ENCODE assay signal across 20 mouse cellular contexts in genomic region chr2:55439211-55439610, GRCm38 (mm10). TPM values are rescaled to one million over a fixed set of nuclear protein-coding genes. Genes with fewer than 3 reads are reported as not detected.
DNase-seq lines count a peak whose midpoint lies in the region; ATAC-seq lines count a peak whose summit lies in the region.
"Had no signal": no experiment of that assay in that cellular context is flagged by ENCODE, and none has a peak within 500 bp of the region (broad histone marks: within the 10 kb centered on the region; RNA-seq: fewer than 3 reads in every experiment).

No protein-coding gene starts in this region.

- 0 out of 2 replicates have a peak overlapping the region, but pooled peaks have one; percentile 15 for H3K4me2 ChIP-seq in heart, embryonic 15.5 days
- H3K4me2 ChIP-seq in midbrain, embryonic 15.5 days = peak overlapping the region; percentile 30; the same call in 1 of the 2 replicates
- H3K4me2 ChIP-seq in midbrain, embryonic 13.5 days (replicated peaks) = no peak overlapping the region; the same call in 1 of the 2 replicates
- H3K4me2 ChIP-seq: intestine, embryonic 15.5 days; liver, embryonic 12.5 days; lung, embryonic 14.5 days had no signal

- intact Hi-C loops in heart, postnatal 25 days (cut with DNase I) = no loop called here

- no peak overlapping the region for H3K4me3 ChIP-seq in heart, embryonic 15.5 days
- no peak overlapping the region for H3K4me3 ChIP-seq in midbrain, embryonic 15.5 days
- no peak overlapping the region for H3K4me3 ChIP-seq in midbrain, embryonic 13.5 days (replicated peaks)
- H3K4me3 ChIP-seq: erythroblast, embryonic 14.5 days; intestine, embryonic 15.5 days; liver, embryonic 12.5 days; midbrain, embryonic 12.5 days had no signal

- H3K4me1 ChIP-seq in heart, embryonic 15.5 days (replicated peaks) = peaks cover 21% of the 10 kb centered on the region
- peaks cover 21% of the 10 kb centered on the region for H3K4me1 ChIP-seq in midbrain, embryonic 15.5 days
- peaks cover 24% of the 10 kb centered on the region for H3K4me1 ChIP-seq in midbrain, embryonic 13.5 days (replicated peaks)
- H3K4me1 ChIP-seq: liver, embryonic 12.5 days had no signal

- peaks cover 19% of the 10 kb centered on the region; the same call in 1 of the 2 replicates for H3K27me3 ChIP-seq in heart, embryonic 15.5 days
- H3K27me3 ChIP-seq in midbrain, embryonic 15.5 days (replicated peaks) = no peaks in the 10 kb centered on the region
- H3K27me3 ChIP-seq in midbrain, embryonic 13.5 days = peaks cover 19% of the 10 kb centered on the region

- no peak overlapping the region for H3K27ac ChIP-seq in heart, embryonic 15.5 days
- no peak overlapping the region for H3K27ac ChIP-seq in midbrain, embryonic 15.5 days
- no peak overlapping the region for H3K27ac ChIP-seq in midbrain, embryonic 13.5 days
- H3K27ac ChIP-seq: intestine, embryonic 15.5 days; liver, embryonic 12.5 days; midbrain, embryonic 12.5 days; stomach, postnatal 0 days had no signal

- ATAC-seq in heart, embryonic 15.5 days (replicated peaks; ENCODE audit: insufficient number of reproducible peaks, insufficient read depth, low FRiP score, low read depth) = no peak
- ATAC-seq in midbrain, embryonic 15.5 days (replicated peaks) = no peak
- ATAC-seq in midbrain, embryonic 13.5 days = no peak
- no peak for ATAC-seq in frontal cortex, adult (ENCODE audit: low TSS enrichment)
- ATAC-seq: intestine, embryonic 15.5 days; liver, embryonic 12.5 days had no signal

- peak; percentile 28 for DNase-seq in cerebellum, adult 9-10 months
- DNase-seq in cerebellum, adult 8-10 months = no peak
- no peak for DNase-seq in heart, postnatal 25 days (ENCODE audit: low spot score)
- no peak for DNase-seq in gastrocnemius, adult 18-20 months (ENCODE audit: low spot score)
- DNase-seq: cerebellum, postnatal 36 days; layer of hippocampus, postnatal 36 days; lung, embryonic 14.5 days; lung, postnatal 4 days; thymus, postnatal 14 days had no signal

- no peaks in the 10 kb centered on the region for H3K9me3 ChIP-seq in heart, embryonic 15.5 days (replicated peaks)
- no peaks in the 10 kb centered on the region for H3K9me3 ChIP-seq in midbrain, embryonic 15.5 days
- H3K9me3 ChIP-seq in midbrain, embryonic 13.5 days = no peaks in the 10 kb centered on the region
- H3K9me3 ChIP-seq: intestine, embryonic 15.5 days; liver, embryonic 12.5 days; midbrain, embryonic 12.5 days had no signal

- no peaks in the 10 kb centered on the region for H3K36me3 ChIP-seq in heart, embryonic 15.5 days
- H3K36me3 ChIP-seq in midbrain, embryonic 15.5 days (replicated peaks) = no peaks in the 10 kb centered on the region
- H3K36me3 ChIP-seq in midbrain, embryonic 13.5 days = no peaks in the 10 kb centered on the region
- H3K36me3 ChIP-seq: intestine, embryonic 15.5 days; liver, embryonic 12.5 days; midbrain, embryonic 12.5 days had no signal

- H3K9ac ChIP-seq in heart, embryonic 15.5 days = no peak overlapping the region
- H3K9ac ChIP-seq in midbrain, embryonic 15.5 days = no peak overlapping the region
- H3K9ac ChIP-seq in midbrain, embryonic 13.5 days (replicated peaks) = no peak overlapping the region
- H3K9ac ChIP-seq: intestine, embryonic 15.5 days; liver, embryonic 12.5 days; lung, embryonic 14.5 days; midbrain, embryonic 12.5 days had no signal

RNA-seq across cellular contexts. Expression of gene Kcnj3, which starts 3.4 kb away (rescaled TPM):
- 5.6 and 5.8 TPM in 2 replicates for polyA plus RNA-seq in heart, embryonic 15.5 days (2015; fragmentation: Nextera tagmentation; extraction: Ambion mirVana)
- 10 to 100 TPM; 53.0 to 54.5 TPM for total RNA-seq in heart, postnatal 25 days (2021)
- 4.7 and 5.2 TPM in 2 replicates for polyA plus RNA-seq in midbrain, embryonic 15.5 days (2015; fragmentation: Nextera tagmentation; extraction: Ambion mirVana)
- 2.4 and 2.7 TPM in 2 replicates for polyA plus RNA-seq in midbrain, embryonic 13.5 days (2015; fragmentation: Nextera tagmentation; extraction: Ambion mirVana)
- under 1 TPM; 0.11 to 0.93 TPM for total RNA-seq in gastrocnemius, adult 18-20 months (2021)
- total RNA-seq: MEL had no signal
- polyA plus RNA-seq: kidney, embryonic 14.5 days had no signal
